Mouse (Mus musculus): ENCODE measurements at regions not wholly inside any gene's neighbourhood (a gene's known extent, or its start where the extent isn't known, plus 50 kb on each side); places are given as distances from the start of the nearest gene placed in this dataset.

- Histone ChIP-seq H3K27ac (no peak overlapping the region), H3K27me3 (no peaks in the 10 kb centered on the region), H3K4me1 (peaks cover 10% of the 10 kb centered on the region; the same call in 1 of the 2 replicates), H3K36me3 (no peaks in the 10 kb centered on the region), H3K9me3 (no peaks in the 10 kb centered on the region), H3K4me3 (no peak overlapping the region), H3K4me2 (replicated peaks) (no peak overlapping the region), H3K9ac (no peak overlapping the region)
- 44% methylated on average over 7 of the region's 7 CpGs for WGBS
- ATAC-seq (ENCODE audit: insufficient number of reproducible peaks, insufficient read depth, low FRiP score, low TSS enrichment), result no peak
These were observed 82.5 kb upstream of the Basp1 start for GRCm38 (mm10) chr15:25495926-25496644.

DNA sequence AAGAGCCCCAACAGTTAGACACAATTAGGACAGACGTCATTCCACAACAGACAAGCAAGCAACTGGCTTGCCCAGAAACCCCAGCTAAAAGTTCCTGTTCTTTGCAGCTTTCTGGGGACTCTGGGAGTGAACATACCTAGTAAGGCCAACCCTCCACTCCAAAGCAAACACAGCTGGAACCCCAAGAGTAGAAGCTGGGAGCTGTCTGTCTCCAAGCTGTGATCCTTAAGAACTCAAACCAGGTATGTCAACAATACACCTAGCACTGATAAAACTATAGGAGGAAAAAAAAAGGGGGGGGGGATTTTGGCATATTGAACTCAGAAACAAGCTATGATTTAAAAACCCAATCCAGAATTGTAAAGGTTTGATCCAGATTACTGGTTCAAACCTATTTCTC is 84.2 kb upstream of the Basp1 start:
- H3K36me3 ChIP-seq, result no peaks in the 10 kb centered on the region
- WGBS, result 67% methylated on average over 1 of the region's 1 CpGs

GRCm38 (mm10) chr15:25498422-25498821 is 84.9 kb upstream of the Basp1 start:
- peaks cover 7% of the 10 kb centered on the region; the same call in 1 of the 2 replicates for H3K4me1 ChIP-seq
- H3K4me3 ChIP-seq, result no peak overlapping the region
- H3K36me3 ChIP-seq, result no peaks in the 10 kb centered on the region
- H3K4me2 ChIP-seq (replicated peaks), result no peak overlapping the region
- no peak overlapping the region for H3K27ac ChIP-seq
- no peak overlapping the region for H3K9ac ChIP-seq
- WGBS, result 18% methylated on average over 2 of the region's 2 CpGs
- no peaks in the 10 kb centered on the region for H3K27me3 ChIP-seq
- ATAC-seq (ENCODE audit: insufficient number of reproducible peaks, insufficient read depth, low FRiP score, low TSS enrichment), result no peak
- H3K9me3 ChIP-seq, result no peaks in the 10 kb centered on the region

More for the DNA sequence above, 84.2 kb upstream of the Basp1 start:
- H3K9me3 ChIP-seq, result no peaks in the 10 kb centered on the region
- H3K4me2 ChIP-seq (replicated peaks), result no peak overlapping the region
- no peak overlapping the region for H3K27ac ChIP-seq
- H3K9ac ChIP-seq, result no peak overlapping the region
- peaks cover 7% of the 10 kb centered on the region; the same call in 1 of the 2 replicates for H3K4me1 ChIP-seq
- ATAC-seq (ENCODE audit: insufficient number of reproducible peaks, insufficient read depth, low FRiP score, low TSS enrichment), result no peak
- H3K27me3 ChIP-seq, result no peaks in the 10 kb centered on the region
- H3K4me3 ChIP-seq, result no peak overlapping the region

GRCm38 (mm10) chr15:25502513-25502912 is 88.9 kb upstream of the Basp1 start:
- no peaks in the 10 kb centered on the region for H3K9me3 ChIP-seq
- H3K27me3 ChIP-seq, result no peaks in the 10 kb centered on the region
- WGBS, result 90% methylated on average over 5 of the region's 5 CpGs
- H3K4me1 ChIP-seq, result peaks cover 10% of the 10 kb centered on the region; the same call in 1 of the 2 replicates
- H3K4me2 ChIP-seq (replicated peaks), result no peak overlapping the region
- H3K4me3 ChIP-seq, result no peak overlapping the region
- no peaks in the 10 kb centered on the region for H3K36me3 ChIP-seq
- H3K9ac ChIP-seq, result no peak overlapping the region
- ATAC-seq (ENCODE audit: insufficient number of reproducible peaks, insufficient read depth, low FRiP score, low TSS enrichment), result no peak
- no peak overlapping the region for H3K27ac ChIP-seq

DNA sequence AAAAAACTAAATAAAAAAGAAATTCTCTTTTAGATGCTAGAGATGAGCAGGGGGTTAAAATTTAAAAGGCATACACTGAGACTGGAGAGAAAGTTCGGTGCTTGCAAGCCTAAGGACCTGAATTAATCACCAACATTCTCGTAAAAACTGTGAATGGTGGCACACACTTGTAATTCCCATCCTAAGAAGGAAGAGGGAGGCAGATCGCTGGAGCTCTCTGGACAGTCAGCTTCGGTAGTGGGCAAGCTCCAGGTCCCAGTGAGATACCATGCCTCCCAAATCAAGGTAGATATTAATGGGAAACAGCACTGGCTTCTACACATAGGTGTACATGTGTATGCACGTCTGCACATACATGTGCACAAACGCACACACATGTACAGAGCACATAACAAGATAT is 89.5 kb upstream of the Basp1 start:
- Histone ChIP-seq H3K4me1 (peaks cover 10% of the 10 kb centered on the region; the same call in 1 of the 2 replicates), H3K27me3 (no peaks in the 10 kb centered on the region), H3K36me3 (no peaks in the 10 kb centered on the region), H3K9me3 (no peaks in the 10 kb centered on the region), H3K27ac (no peak overlapping the region), H3K4me3 (no peak overlapping the region), H3K9ac (no peak overlapping the region), H3K4me2 (replicated peaks) (no peak overlapping the region)
- ATAC-seq (ENCODE audit: insufficient number of reproducible peaks, insufficient read depth, low FRiP score, low TSS enrichment), result no peak
- 55% methylated on average over 6 of the region's 6 CpGs for WGBS

- Histone ChIP-seq H3K4me2 (replicated peaks) (no peak overlapping the region), H3K4me3 (no peak overlapping the region), H3K9me3 (no peaks in the 10 kb centered on the region), H3K36me3 (no peaks in the 10 kb centered on the region), H3K4me1 (peaks cover 19% of the 10 kb centered on the region), H3K27ac (peak overlapping the region; percentile 75), H3K9ac (no peak overlapping the region), H3K27me3 (no peaks in the 10 kb centered on the region)
- ATAC-seq (ENCODE audit: insufficient number of reproducible peaks, insufficient read depth, low FRiP score, low TSS enrichment), result no peak
- 55% methylated on average over 7 of the region's 7 CpGs for WGBS
These were observed 95.6 kb upstream of the Basp1 start for GRCm38 (mm10) chr15:25509139-25509538.

DNA sequence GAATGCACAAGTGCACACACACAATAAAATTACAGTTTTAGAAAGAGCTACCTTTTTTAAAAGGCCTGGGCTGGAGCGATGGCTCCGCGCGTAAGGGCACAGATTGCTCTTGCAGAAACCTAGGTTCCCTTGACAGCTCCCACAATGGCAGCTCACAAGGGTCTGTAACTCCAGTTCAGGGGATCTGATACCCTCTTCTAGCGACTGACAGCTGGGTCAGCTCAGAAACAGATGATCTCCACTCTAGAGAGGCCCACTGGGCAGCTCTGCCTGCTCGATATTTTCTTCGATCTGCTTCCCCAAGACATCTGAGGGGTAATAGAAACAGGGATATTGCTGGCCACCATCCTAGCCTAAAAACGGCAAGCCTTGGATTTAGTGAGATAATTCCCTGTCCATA is 96.0 kb upstream of the Basp1 start:
- WGBS, result 60% methylated on average over 8 of the region's 8 CpGs
- no peaks in the 10 kb centered on the region for H3K9me3 ChIP-seq
- no peaks in the 10 kb centered on the region for H3K27me3 ChIP-seq
- no peak overlapping the region for H3K4me3 ChIP-seq
- H3K9ac ChIP-seq, result no peak overlapping the region
- no peaks in the 10 kb centered on the region for H3K36me3 ChIP-seq
- ATAC-seq (ENCODE audit: insufficient number of reproducible peaks, insufficient read depth, low FRiP score, low TSS enrichment), result no peak
- H3K27ac ChIP-seq, result peak overlapping the region; percentile 75
- peak overlapping the region; percentile 32; the same call in 1 of the 2 replicates for H3K4me2 ChIP-seq (replicated peaks)
- H3K4me1 ChIP-seq, result peaks cover 19% of the 10 kb centered on the region

- Histone ChIP-seq H3K36me3 (no peaks in the 10 kb centered on the region), H3K4me1 (peaks cover 19% of the 10 kb centered on the region), H3K27me3 (no peaks in the 10 kb centered on the region), H3K4me2 (replicated peaks) (peak overlapping the region; percentile 32), H3K9me3 (no peaks in the 10 kb centered on the region), H3K9ac (no peak overlapping the region), H3K27ac (peak overlapping the region; percentile 17; the same call in 1 of the 2 replicates), H3K4me3 (no peak overlapping the region)
- ATAC-seq (ENCODE audit: insufficient number of reproducible peaks, insufficient read depth, low FRiP score, low TSS enrichment), result peak; percentile 80; the same call in 1 of the 2 replicates
- 6% methylated on average over 8 of the region's 8 CpGs for WGBS
These were observed 96.5 kb upstream of the Basp1 start for GRCm38 (mm10) chr15:25510060-25510492.

GRCm38 (mm10) chr15:25518025-25518928 is 104.0 kb upstream of the Myo10 start:
- Histone ChIP-seq H3K9ac (no peak overlapping the region), H3K27ac (no peak overlapping the region), H3K4me2 (replicated peaks) (no peak overlapping the region), H3K4me3 (no peak overlapping the region), H3K36me3 (no peaks in the 10 kb centered on the region), H3K9me3 (no peaks in the 10 kb centered on the region), H3K4me1 (0 out of 2 replicates have a peak, but pooled peaks cover 4% of the 10 kb centered on the region), H3K27me3 (no peaks in the 10 kb centered on the region)
- ATAC-seq (ENCODE audit: insufficient number of reproducible peaks, insufficient read depth, low FRiP score, low TSS enrichment), result no peak
- WGBS, result 72% methylated on average over 15 of the region's 15 CpGs

DNA sequence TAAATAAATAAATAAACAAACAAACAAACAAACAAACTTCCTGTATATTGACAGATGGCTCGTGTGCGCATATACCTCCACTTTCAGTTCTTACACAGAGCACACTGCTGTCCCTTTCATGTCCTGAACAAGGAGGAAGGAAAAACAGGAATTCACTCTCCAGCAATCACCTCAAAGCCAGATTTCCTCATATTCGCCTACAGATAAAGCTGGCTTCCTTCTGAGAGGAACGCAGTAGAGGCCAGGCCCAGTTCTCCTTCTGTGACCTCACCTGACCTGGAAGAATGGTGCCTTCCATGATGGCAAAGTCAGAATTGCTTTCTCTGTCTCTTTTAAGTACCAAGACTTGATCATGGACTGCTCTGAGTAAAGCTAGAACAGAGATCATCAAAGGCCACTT is 98.1 kb upstream of the Myo10 start:
- Histone ChIP-seq H3K4me2 (replicated peaks) (no peak overlapping the region), H3K27me3 (no peaks in the 10 kb centered on the region), H3K9ac (no peak overlapping the region), H3K4me3 (no peak overlapping the region), H3K36me3 (no peaks in the 10 kb centered on the region), H3K27ac (no peak overlapping the region), H3K4me1 (no peaks in the 10 kb centered on the region), H3K9me3 (no peaks in the 10 kb centered on the region)
- no peak for ATAC-seq (ENCODE audit: insufficient number of reproducible peaks, insufficient read depth, low FRiP score, low TSS enrichment)
- WGBS, result 92% methylated on average over 4 of the region's 4 CpGs

DNA sequence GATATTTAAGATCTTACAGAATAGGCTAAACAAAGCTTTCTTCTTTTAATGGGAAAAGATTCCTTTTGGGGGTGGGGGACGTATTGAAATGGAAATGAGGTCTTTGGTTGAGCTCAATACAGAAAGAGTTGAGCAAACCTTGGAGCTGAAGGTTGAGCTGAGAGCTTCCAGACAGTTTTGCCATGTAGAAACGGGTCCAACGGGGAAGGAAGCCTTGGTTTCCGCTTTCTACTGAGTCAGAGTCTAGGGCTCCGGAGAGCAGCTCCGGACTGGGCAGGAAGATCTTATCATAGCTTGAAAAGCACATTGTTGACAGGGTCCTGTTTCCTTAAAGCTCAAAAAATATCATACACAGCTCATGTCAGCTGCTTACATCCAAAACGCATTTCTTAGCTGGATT is 97.0 kb upstream of the Myo10 start:
- H3K4me1 ChIP-seq, result no peaks in the 10 kb centered on the region
- H3K36me3 ChIP-seq, result no peaks in the 10 kb centered on the region
- H3K9ac ChIP-seq, result no peak overlapping the region
- no peak overlapping the region for H3K4me3 ChIP-seq
- ATAC-seq (ENCODE audit: insufficient number of reproducible peaks, insufficient read depth, low FRiP score, low TSS enrichment), result no peak
- WGBS, result 70% methylated on average over 7 of the region's 7 CpGs
- no peaks in the 10 kb centered on the region for H3K27me3 ChIP-seq
- no peak overlapping the region for H3K27ac ChIP-seq
- no peaks in the 10 kb centered on the region for H3K9me3 ChIP-seq
- H3K4me2 ChIP-seq (replicated peaks), result no peak overlapping the region

Measured in embryonic facial prominence, embryonic 12.5 days (tissue).